Mouse (Mus musculus): ENCODE results near the gene Top3a. TPM values are rescaled to one million over a fixed set of nuclear protein-coding genes. Genes with fewer than 3 reads are reported as not detected.

Top3a gene
- polyA plus RNA-seq (2012; rRNA removed): 4.4 and 5.5 TPM in 2 replicates

GRCm38 (mm10) chr11:60776829-60777740 lies at the start of gene Top3a, which contains the start of gene Smcr8:
Top3a (minus strand) TSS chr11:60777365.
Smcr8 (plus strand) TSS chr11:60777524.

GRCm38 (mm10) chr11:60811618-60812017 lies 34.5 kb upstream of the Top3a start, which contains the start of gene Shmt1:
Shmt1 (minus strand) TSS chr11:60811718.

GRCm38 (mm10) chr11:60728260-60728761 lies 48.9 kb downstream of the Top3a start, which contains the start of gene Mief2:
Mief2 (plus strand) TSS chr11:60728398.

GRCm38 (mm10) chr11:60726601-60727391 lies 50.4 kb downstream of the Top3a start, which contains the start of gene Flii:
Flii (minus strand) TSS chr11:60727263.

GRCm38 (mm10) chr11:60699524-60700075 lies 77.6 kb downstream of the Top3a start, which contains the start of gene Llgl1:
Llgl1 (plus strand) TSS chr11:60699723.

Other genes starting within 250 kb of the Top3a start
- 6.9 and 8.4 TPM in 2 replicates for gene Alkbh5, start 241.0 kb downstream of the Top3a start, polyA plus RNA-seq (2012; rRNA removed)
- gene Llgl1, start 77.6 kb downstream of the Top3a start, polyA plus RNA-seq (2012; rRNA removed): 9.9 and 11.0 TPM in 2 replicates
- 32.0 and 32.6 TPM in 2 replicates for gene Flii, start 50.1 kb downstream of the Top3a start, polyA plus RNA-seq (2012; rRNA removed)
- 2.0 and 2.2 TPM in 2 replicates for gene Mief2, start 49.0 kb downstream of the Top3a start, polyA plus RNA-seq (2012; rRNA removed)
- 3.8 and 5.0 TPM in 2 replicates for gene Smcr8, start 159 bp upstream of the Top3a start, polyA plus RNA-seq (2012; rRNA removed)
- gene Shmt1, start 34.4 kb upstream of the Top3a start, polyA plus RNA-seq (2012; rRNA removed): 26.8 and 32.0 TPM in 2 replicates
- gene Dhrs7b, start 53.3 kb upstream of the Top3a start, polyA plus RNA-seq (2012; rRNA removed): 7.8 and 10.2 TPM in 2 replicates
- 28.6 and 32.0 TPM in 2 replicates for gene Tmem11, start 101.9 kb upstream of the Top3a start, polyA plus RNA-seq (2012; rRNA removed)
- gene Natd1, start 137.4 kb upstream of the Top3a start, polyA plus RNA-seq (2012; rRNA removed): 9.1 and 10.5 TPM in 2 replicates
- 31.0 and 50.3 TPM in 2 replicates for gene Map2k3, start 154.7 kb upstream of the Top3a start, polyA plus RNA-seq (2012; rRNA removed)
- 0.06 and 0.07 TPM in 2 replicates for gene Kcnj12, start 245.2 kb upstream of the Top3a start, polyA plus RNA-seq (2012; rRNA removed)